Mouse (Mus musculus) intestine, embryonic 16.5 days (tissue): ENCODE measurements at regions not wholly inside any gene's neighbourhood (a gene's known extent, or its start where the extent isn't known, plus 50 kb on each side); places are given as distances from the start of the nearest gene placed in this dataset.
A peak's percentile ranks its signal among the peaks of the same experiment; 100 is the strongest.

Experiments used
- ATAC-seq: fragments of 200-750 bp; cut with Nextera tagmentation; 2 replicates; pipeline ENCODE4 v1.8.0; 2017; ENCODE audit warnings: moderate TSS enrichment, moderate library complexity
- H3K27ac ChIP-seq: fragments of 300-500 bp; sonication (generic); 2 replicates; pipeline ENCODE4 v1.5.1; 2014; ENCODE audit warnings: mild to moderate bottlenecking, low read length
- H3K27me3 ChIP-seq: fragments of 300-500 bp; sonication (generic); replicated peaks from 2 replicates; pipeline ENCODE4 v1.6.1; 2014; ENCODE audit warnings: low read length, control low read depth, mixed read lengths; ENCODE audit not compliant: control insufficient read depth, insufficient read depth
- H3K36me3 ChIP-seq: fragments of 300-500 bp; sonication (generic); 2 replicates; pipeline ENCODE4 v1.6.1; 2014; ENCODE audit warnings: low read length, control low read depth; ENCODE audit not compliant: control insufficient read depth, insufficient read depth
- H3K4me1 ChIP-seq: fragments of 300-500 bp; sonication (generic); 2 replicates; pipeline ENCODE4 v1.6.1; 2014; ENCODE audit warnings: low read length, control low read depth, mixed read lengths; ENCODE audit not compliant: control insufficient read depth, insufficient read depth
- H3K4me2 ChIP-seq: fragments of 300-500 bp; sonication (generic); 2 replicates; pipeline ENCODE4 v1.6.1; 2014; ENCODE audit warnings: low read depth, low read length, control low read depth
- H3K4me3 ChIP-seq: fragments of 300-500 bp; sonication (generic); 2 replicates; pipeline ENCODE4 v1.5.1; 2014; ENCODE audit warnings: mild to moderate bottlenecking, low read length
- H3K9ac ChIP-seq: fragments of 300-500 bp; sonication (generic); 2 replicates; pipeline ENCODE4 v1.6.1; 2014; ENCODE audit warnings: low read depth, low read length
- H3K9me3 ChIP-seq: fragments of 300-500 bp; sonication (generic); 2 replicates; pipeline ENCODE4 v1.6.1; 2016; ENCODE audit warnings: low read length, control low read depth; ENCODE audit not compliant: control insufficient read depth
- WGBS: fragments of 180-500 bp; shearing (Covaris S2); extraction: QIAGEN DNeasy Blood & Tissue Kit; methylation state at CpG from one replicate; pipeline ENCODE4 v1.1.7; 2014; 5-methylcytosine and 5-hydroxymethylcytosine counted together

DNA sequence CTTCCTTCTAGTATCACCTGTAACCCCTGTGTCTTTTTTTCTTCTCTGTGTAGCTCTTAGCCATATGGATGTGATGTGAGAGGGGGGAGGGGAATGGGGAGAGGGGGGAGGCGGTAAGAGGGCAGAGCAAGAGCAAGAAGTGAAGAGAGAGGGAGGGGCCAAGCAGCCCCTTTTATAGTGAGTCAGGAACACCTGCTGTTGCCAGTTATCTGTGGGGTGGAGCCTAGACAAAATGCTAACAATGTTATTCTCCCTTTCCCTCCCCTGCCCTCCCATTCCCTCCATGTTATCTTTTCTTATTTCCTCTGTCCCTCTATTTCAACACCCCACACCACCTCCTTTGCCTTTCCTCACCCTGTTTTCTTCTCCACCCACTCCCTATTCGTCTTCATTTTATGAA lies 387.6 kb upstream of the Prkcq start:
- Histone ChIP-seq H3K27ac (no peak overlapping the region), H3K27me3 (no peaks in the 10 kb centered on the region), H3K4me1 (no peaks in the 10 kb centered on the region), H3K4me3 (no peak overlapping the region), H3K9ac (no peak overlapping the region), H3K36me3 (no peaks in the 10 kb centered on the region), H3K4me2 (no peak overlapping the region), H3K9me3 (no peaks in the 10 kb centered on the region)
- WGBS: 66% methylated on average over 1 of the region's 2 CpGs
- no peak for ATAC-seq

DNA sequence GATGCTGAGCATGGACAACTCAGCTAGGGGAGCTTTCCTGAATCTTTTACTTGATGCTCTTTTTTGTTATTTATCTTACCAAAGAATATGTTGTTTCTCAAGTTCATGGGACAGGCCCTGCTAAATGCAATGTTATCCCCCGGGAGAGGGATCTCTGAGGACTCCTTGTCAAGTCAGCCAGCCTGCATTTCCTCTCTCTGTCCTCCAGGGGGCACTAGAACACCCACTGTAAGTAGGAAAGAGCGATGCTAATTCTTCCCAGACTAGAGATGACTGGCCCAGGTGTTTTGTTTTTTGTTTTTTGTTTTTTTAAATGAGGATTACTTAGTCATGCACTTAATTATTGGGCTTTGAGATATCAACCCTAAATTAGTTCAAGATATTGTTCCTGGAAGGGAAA lies 386.8 kb upstream of the Prkcq start:
- Histone ChIP-seq H3K27me3 (no peaks in the 10 kb centered on the region), H3K36me3 (no peaks in the 10 kb centered on the region), H3K4me1 (no peaks in the 10 kb centered on the region), H3K9ac (no peak overlapping the region), H3K4me3 (no peak overlapping the region), H3K4me2 (no peak overlapping the region), H3K27ac (no peak overlapping the region), H3K9me3 (no peaks in the 10 kb centered on the region)
- ATAC-seq: no peak
- WGBS: 25% methylated on average over 2 of the region's 2 CpGs

- 35% methylated on average over 1 of the region's 1 CpGs for WGBS
- Histone ChIP-seq H3K36me3 (no peaks in the 10 kb centered on the region), H3K4me2 (no peak overlapping the region), H3K27ac (no peak overlapping the region), H3K9ac (no peak overlapping the region), H3K4me1 (no peaks in the 10 kb centered on the region), H3K4me3 (no peak overlapping the region), H3K9me3 (no peaks in the 10 kb centered on the region), H3K27me3 (no peaks in the 10 kb centered on the region)
- peak; percentile 53; the same call in 1 of the 2 replicates for ATAC-seq
These were observed 383.4 kb upstream of the Prkcq start for GRCm38 (mm10) chr2:10788509-10788908.

DNA sequence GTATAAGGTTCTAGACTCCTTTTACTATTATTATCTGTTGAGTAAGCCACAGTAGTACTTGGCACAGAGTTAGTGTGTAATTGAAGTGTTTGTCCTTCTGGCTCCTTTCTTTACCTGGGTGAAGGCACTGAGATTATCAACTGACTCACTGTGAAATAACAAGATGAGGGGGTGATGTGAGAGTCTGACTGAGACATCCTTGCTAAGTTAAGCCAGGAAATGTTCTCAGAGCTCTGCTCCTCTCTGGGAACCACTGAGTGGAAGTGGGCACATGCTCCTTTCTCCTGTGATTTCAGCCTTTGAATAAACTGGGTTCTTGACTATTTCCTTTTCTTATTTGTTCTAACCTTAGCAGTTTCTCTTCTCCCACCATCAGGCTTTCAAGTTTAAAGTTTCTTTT lies 380.7 kb upstream of the Prkcq start:
- ATAC-seq: no peak
- Histone ChIP-seq H3K27me3 (no peaks in the 10 kb centered on the region), H3K9ac (no peak overlapping the region), H3K4me2 (no peak overlapping the region), H3K4me1 (no peaks in the 10 kb centered on the region), H3K4me3 (no peak overlapping the region), H3K36me3 (no peaks in the 10 kb centered on the region), H3K9me3 (no peaks in the 10 kb centered on the region), H3K27ac (no peak overlapping the region)

DNA sequence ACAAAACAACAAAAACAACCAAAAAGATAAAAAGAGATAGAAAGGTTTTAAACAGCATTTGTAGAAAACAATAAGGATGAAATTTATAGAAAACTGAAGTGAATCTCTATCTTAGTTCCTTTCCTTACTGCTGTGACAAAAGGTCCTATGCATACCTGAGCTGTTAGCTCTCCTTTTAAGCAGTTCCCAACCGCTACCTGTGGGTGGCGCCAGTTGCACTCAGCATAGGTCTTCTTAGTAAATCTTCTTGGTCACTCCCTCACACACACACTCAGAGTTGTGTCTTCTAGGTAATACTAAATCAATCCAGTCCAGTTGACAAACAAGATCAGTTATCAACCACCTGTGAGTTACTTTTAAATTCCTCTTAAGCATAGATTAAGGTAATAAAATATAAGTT lies 355.5 kb upstream of the Prkcq start:
- H3K9me3 ChIP-seq: no peaks in the 10 kb centered on the region
- no peak overlapping the region for H3K4me3 ChIP-seq
- H3K36me3 ChIP-seq: no peaks in the 10 kb centered on the region
- no peak for ATAC-seq
- no peaks in the 10 kb centered on the region for H3K4me1 ChIP-seq
- H3K27ac ChIP-seq: no peak overlapping the region
- H3K27me3 ChIP-seq: no peaks in the 10 kb centered on the region
- no peak overlapping the region for H3K4me2 ChIP-seq
- no peak overlapping the region for H3K9ac ChIP-seq
- 31% methylated on average over 2 of the region's 2 CpGs for WGBS

DNA sequence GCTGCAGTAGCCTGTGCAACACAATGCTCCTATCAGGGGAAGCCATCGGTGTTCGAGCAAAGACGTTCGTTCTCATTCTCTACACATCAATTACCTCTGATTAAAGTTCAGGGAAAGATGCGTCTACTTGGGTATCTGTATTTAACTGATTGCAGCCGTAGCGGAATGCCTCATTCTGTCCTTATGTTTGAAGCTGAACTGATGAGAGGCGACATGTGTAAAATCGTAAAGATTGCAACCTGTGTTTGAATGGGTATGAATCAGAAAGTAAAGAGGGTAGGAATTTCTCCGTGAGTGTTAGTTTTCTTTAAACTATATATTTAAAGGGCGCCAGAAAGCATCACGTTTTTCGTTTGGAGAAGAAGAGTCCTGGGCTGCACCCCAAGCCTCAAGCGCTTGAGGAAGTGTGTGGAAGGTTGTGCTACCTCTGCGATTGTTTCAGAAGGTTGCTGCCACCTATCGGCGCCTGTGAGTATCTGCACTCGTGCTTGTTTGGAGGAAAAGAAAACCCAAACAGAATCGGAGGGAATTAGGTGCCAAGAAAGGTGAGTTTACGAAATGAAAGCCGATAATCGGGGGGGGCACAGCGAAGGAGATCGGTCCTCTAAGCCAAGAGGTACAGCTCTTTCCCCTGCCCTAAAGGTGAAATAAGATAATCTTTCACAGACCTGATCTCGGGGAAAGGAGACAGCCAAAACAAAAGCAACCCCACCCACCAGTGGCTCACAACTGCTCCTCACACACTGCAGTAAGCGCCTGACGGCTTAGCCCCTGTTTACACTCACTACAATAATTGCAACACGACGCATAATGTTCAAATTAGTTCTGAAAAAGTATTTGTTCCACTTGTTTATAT lies 346.4 kb upstream of the Prkcq start:
- Histone ChIP-seq H3K4me3 (peak overlapping the region; percentile 46), H3K9ac (peak overlapping the region; percentile 59; the same call in 1 of the 2 replicates), H3K27ac (no peak overlapping the region), H3K4me1 (no peaks in the 10 kb centered on the region), H3K27me3 (no peaks in the 10 kb centered on the region), H3K4me2 (peak overlapping the region; percentile 49), H3K36me3 (no peaks in the 10 kb centered on the region), H3K9me3 (no peaks in the 10 kb centered on the region)
- 27% methylated on average over 29 of the region's 29 CpGs for WGBS
- ATAC-seq: peak; percentile 74; the same call in 1 of the 2 replicates

GRCm38 (mm10) chr2:10826134-10826767 lies 345.7 kb upstream of the Prkcq start:
- no peaks in the 10 kb centered on the region for H3K9me3 ChIP-seq
- no peaks in the 10 kb centered on the region for H3K36me3 ChIP-seq
- peak overlapping the region; percentile 49 for H3K4me2 ChIP-seq
- 65% methylated on average over 10 of the region's 10 CpGs for WGBS
- H3K27me3 ChIP-seq: no peaks in the 10 kb centered on the region
- H3K4me1 ChIP-seq: no peaks in the 10 kb centered on the region
- peak overlapping the region; percentile 46 for H3K4me3 ChIP-seq
- no peak overlapping the region for H3K9ac ChIP-seq
- no peak for ATAC-seq
- no peak overlapping the region for H3K27ac ChIP-seq

- no peak for ATAC-seq
- Histone ChIP-seq H3K4me2 (no peak overlapping the region), H3K9me3 (no peaks in the 10 kb centered on the region), H3K4me3 (no peak overlapping the region), H3K27me3 (no peaks in the 10 kb centered on the region), H3K36me3 (no peaks in the 10 kb centered on the region), H3K4me1 (no peaks in the 10 kb centered on the region), H3K27ac (no peak overlapping the region), H3K9ac (no peak overlapping the region)
- WGBS: 47% methylated on average over 5 of the region's 5 CpGs
These were observed 331.9 kb upstream of the Prkcq start for GRCm38 (mm10) chr2:10839976-10840375.

- H3K4me3 ChIP-seq: no peak overlapping the region
- no peak for ATAC-seq
- 86% methylated on average over 8 of the region's 8 CpGs for WGBS
- no peaks in the 10 kb centered on the region for H3K27me3 ChIP-seq
- H3K9ac ChIP-seq: no peak overlapping the region
- H3K27ac ChIP-seq: no peak overlapping the region
- no peak overlapping the region for H3K4me2 ChIP-seq
- no peaks in the 10 kb centered on the region for H3K9me3 ChIP-seq
- H3K4me1 ChIP-seq: no peaks in the 10 kb centered on the region
- H3K36me3 ChIP-seq: no peaks in the 10 kb centered on the region
These were observed 310.1 kb upstream of the Prkcq start for GRCm38 (mm10) chr2:10861654-10862292.
